Comparison of ENCODE assay signal across 16 mouse cellular contexts in the genomic region with DNA sequence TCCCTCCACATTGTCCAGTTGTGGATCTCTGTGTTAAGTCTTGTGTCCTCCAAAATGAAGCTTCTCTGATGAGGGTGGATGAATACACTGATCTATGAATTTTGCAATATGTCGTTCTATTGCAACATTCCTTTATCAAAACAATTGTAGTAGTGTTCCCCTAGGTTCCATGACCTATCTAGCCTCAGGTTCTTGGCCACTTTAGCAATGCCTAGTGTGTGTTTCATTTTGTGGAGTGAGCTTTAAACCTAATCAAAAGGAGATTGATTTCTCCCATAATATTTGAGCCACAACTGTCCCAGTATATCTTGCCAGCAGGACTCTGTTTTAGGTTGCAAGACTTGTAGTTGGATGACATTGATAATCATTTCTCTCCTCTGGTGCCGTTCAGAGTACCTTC.
"Had no signal": no experiment of that assay in that cellular context is flagged by ENCODE, and none has a peak within 500 bp of the region (broad histone marks: within the 10 kb centered on the region; RNA-seq: fewer than 3 reads in every experiment).

No protein-coding gene starts in this region.

- H3K4me2 ChIP-seq: neural tube, embryonic 13.5 days; neural tube, embryonic 15.5 days; stomach, embryonic 15.5 days had no signal

- H3K4me3 ChIP-seq: neural tube, embryonic 13.5 days; neural tube, embryonic 15.5 days; stomach, embryonic 15.5 days had no signal

- H3K9me3 ChIP-seq: neural tube, embryonic 13.5 days; neural tube, embryonic 15.5 days; stomach, embryonic 15.5 days had no signal

- DNase-seq: retina, postnatal 1 day; right cerebral cortex, adult 18-20 months; right cerebral cortex, postnatal 14 days; right cerebral cortex, postnatal 25 days; right cerebral cortex, postnatal 4 days; spleen, adult 18-20 months; thymus, adult 18-20 months; thymus, adult 2 months; thymus, postnatal 14 days; thymus, postnatal 25 days; thymus, postnatal 36 days; thymus, postnatal 4 days had no signal

- H3K9ac ChIP-seq: neural tube, embryonic 13.5 days; neural tube, embryonic 15.5 days; stomach, embryonic 15.5 days had no signal

- H3K27me3 ChIP-seq: neural tube, embryonic 13.5 days; neural tube, embryonic 15.5 days; stomach, embryonic 15.5 days had no signal

- H3K27ac ChIP-seq: neural tube, embryonic 13.5 days; neural tube, embryonic 15.5 days; stomach, embryonic 15.5 days; stomach, postnatal 0 days had no signal

- H3K36me3 ChIP-seq: neural tube, embryonic 13.5 days; neural tube, embryonic 15.5 days; stomach, embryonic 15.5 days had no signal

- H3K4me1 ChIP-seq: neural tube, embryonic 13.5 days; neural tube, embryonic 15.5 days; stomach, embryonic 15.5 days had no signal
